In the genomic region with DNA sequence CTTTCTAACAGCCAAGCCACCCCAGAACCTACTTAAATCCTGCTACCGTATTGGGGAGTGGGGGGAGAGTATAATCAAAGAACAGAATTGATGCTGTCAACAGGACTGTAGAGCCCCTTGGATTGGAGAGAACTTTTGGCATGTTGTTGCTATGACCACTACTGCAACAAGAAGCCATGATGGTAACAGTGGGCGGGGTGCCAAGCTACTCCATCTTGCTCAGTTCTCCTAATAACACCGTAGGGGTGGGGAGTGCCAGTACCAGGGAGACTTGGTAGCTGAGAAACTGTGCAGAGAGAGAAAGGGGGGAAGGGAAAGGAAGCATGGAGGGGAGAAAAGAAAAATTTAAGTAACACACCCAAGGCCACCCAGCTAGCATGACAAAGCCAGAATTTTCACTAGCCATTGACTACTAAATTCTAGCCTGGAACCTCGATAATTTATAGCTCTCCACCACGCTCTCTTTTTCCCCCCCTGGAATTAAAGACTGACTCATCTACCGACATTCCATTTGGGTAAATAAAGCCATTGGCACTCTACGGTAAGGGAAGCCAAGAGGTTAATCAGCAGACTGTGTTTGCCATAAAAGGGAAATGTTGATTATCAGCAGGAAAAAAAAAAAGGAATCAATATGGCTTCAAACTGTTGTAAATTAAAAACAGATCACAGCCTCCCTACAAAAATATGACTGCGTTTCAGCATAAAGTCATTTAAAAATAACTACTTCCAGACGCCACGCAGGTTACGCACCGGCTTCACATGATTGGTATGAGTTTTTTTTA, we compare ENCODE assay signal across 19 mouse cellular contexts. TPM values are rescaled to one million over a fixed set of nuclear protein-coding genes. Genes with fewer than 3 reads are reported as not detected.
DNase-seq lines count a peak whose midpoint lies in the region; ATAC-seq and TF ChIP-seq lines count a peak whose summit lies in the region.
"Had no signal": no experiment of that assay in that cellular context is flagged by ENCODE, and none has a peak within 500 bp of the region (broad histone marks: within the 10 kb centered on the region; RNA-seq: fewer than 3 reads in every experiment).

No protein-coding gene starts in this region.

- no peak overlapping the region for H3K27ac ChIP-seq in hindbrain, embryonic 11.5 days (ENCODE audit: low read depth, low read length)
- no peak overlapping the region for H3K27ac ChIP-seq in hindbrain, embryonic 12.5 days
- H3K27ac ChIP-seq in midbrain, embryonic 14.5 days (replicated peaks; ENCODE audit: low read depth, low read length), result no peak overlapping the region
- H3K27ac ChIP-seq in midbrain, embryonic 13.5 days, result no peak overlapping the region
- no peak overlapping the region for H3K27ac ChIP-seq in embryonic facial prominence, embryonic 11.5 days (replicated peaks; ENCODE audit: low read depth, low read length)
- no peak overlapping the region for H3K27ac ChIP-seq in limb, embryonic 14.5 days (replicated peaks; ENCODE audit: low read depth, low read length)
- H3K27ac ChIP-seq: limb, embryonic 15.5 days; stomach, postnatal 0 days had no signal

- no peaks in the 10 kb centered on the region for H3K27me3 ChIP-seq in hindbrain, embryonic 11.5 days (ENCODE audit: control insufficient read depth, insufficient read depth, low read length)
- no peaks in the 10 kb centered on the region for H3K27me3 ChIP-seq in hindbrain, embryonic 12.5 days
- H3K27me3 ChIP-seq in midbrain, embryonic 14.5 days (ENCODE audit: control insufficient read depth, insufficient read depth, low read length), result no peaks in the 10 kb centered on the region
- H3K27me3 ChIP-seq in midbrain, embryonic 13.5 days, result no peaks in the 10 kb centered on the region
- no peaks in the 10 kb centered on the region for H3K27me3 ChIP-seq in embryonic facial prominence, embryonic 11.5 days (ENCODE audit: control insufficient read depth, insufficient read depth, low read length)
- H3K27me3 ChIP-seq in limb, embryonic 14.5 days (ENCODE audit: control insufficient read depth, insufficient read depth, low read length), result no peaks in the 10 kb centered on the region
- H3K27me3 ChIP-seq: limb, embryonic 15.5 days had no signal

- WGBS in hindbrain, embryonic 11.5 days, result 76% methylated on average over 12 of the region's 12 CpGs
- WGBS in hindbrain, embryonic 12.5 days, result 74% methylated on average over 12 of the region's 12 CpGs
- 89% methylated on average over 12 of the region's 12 CpGs for whole genome bisulfite sequencing in midbrain, embryonic 14.5 days
- 88% methylated on average over 12 of the region's 12 CpGs for WGBS in midbrain, embryonic 13.5 days
- 48% methylated on average over 12 of the region's 12 CpGs for WGBS in embryonic facial prominence, embryonic 11.5 days
- 32% methylated on average over 12 of the region's 12 CpGs for WGBS in limb, embryonic 14.5 days

- TF ChIP-seq POLR2A in limb, embryonic 14.5 days (IDR thresholded peaks at IDR 0.05; ENCODE audit: borderline replicate concordance, extremely low read depth, insufficient read depth, insufficient read length), result no peak

- H3K9ac ChIP-seq in hindbrain, embryonic 11.5 days (ENCODE audit: low read depth, low read length), result no peak overlapping the region
- H3K9ac ChIP-seq in hindbrain, embryonic 12.5 days, result no peak overlapping the region
- no peak overlapping the region for H3K9ac ChIP-seq in midbrain, embryonic 14.5 days (replicated peaks; ENCODE audit: low read length)
- no peak overlapping the region for H3K9ac ChIP-seq in midbrain, embryonic 13.5 days (replicated peaks)
- H3K9ac ChIP-seq in embryonic facial prominence, embryonic 11.5 days (replicated peaks; ENCODE audit: low read length), result no peak overlapping the region
- H3K9ac ChIP-seq in limb, embryonic 14.5 days (ENCODE audit: low read depth, low read length, severe bottlenecking), result no peak overlapping the region
- H3K9ac ChIP-seq: limb, embryonic 15.5 days had no signal

- DNase-seq in hindbrain, embryonic 11.5 days (ENCODE audit: low spot score), result peak; percentile 1
- DNase-seq in midbrain, embryonic 14.5 days, result peak; percentile 0
- DNase-seq in embryonic facial prominence, embryonic 11.5 days (ENCODE audit: low spot score), result peak; percentile 74
- DNase-seq in limb, embryonic 14.5 days (ENCODE audit: low spot score), result peak; percentile 69
- DNase-seq in kidney, adult 18-20 months, result no peak
- DNase-seq: adrenal gland, postnatal 25 days; kidney, adult 2 months; lung, adult 18-20 months; spleen, adult 18-20 months; thymus, postnatal 14 days had no signal

- no peak overlapping the region for H3K4me2 ChIP-seq in hindbrain, embryonic 11.5 days (replicated peaks; ENCODE audit: low read depth, low read length)
- no peak overlapping the region for H3K4me2 ChIP-seq in hindbrain, embryonic 12.5 days (replicated peaks)
- H3K4me2 ChIP-seq in midbrain, embryonic 14.5 days (ENCODE audit: low read length), result no peak overlapping the region
- H3K4me2 ChIP-seq in midbrain, embryonic 13.5 days (replicated peaks), result no peak overlapping the region
- no peak overlapping the region for H3K4me2 ChIP-seq in embryonic facial prominence, embryonic 11.5 days (ENCODE audit: low read depth, low read length)
- no peak overlapping the region for H3K4me2 ChIP-seq in limb, embryonic 14.5 days (replicated peaks; ENCODE audit: low read depth, low read length, severe bottlenecking)
- H3K4me2 ChIP-seq: limb, embryonic 15.5 days had no signal

- no peaks in the 10 kb centered on the region for H3K9me3 ChIP-seq in hindbrain, embryonic 11.5 days (ENCODE audit: control insufficient read depth, low read length)
- no peaks in the 10 kb centered on the region for H3K9me3 ChIP-seq in hindbrain, embryonic 12.5 days (replicated peaks)
- H3K9me3 ChIP-seq in midbrain, embryonic 14.5 days (ENCODE audit: control insufficient read depth, low read length), result no peaks in the 10 kb centered on the region
- H3K9me3 ChIP-seq in midbrain, embryonic 13.5 days, result no peaks in the 10 kb centered on the region
- no peaks in the 10 kb centered on the region for H3K9me3 ChIP-seq in embryonic facial prominence, embryonic 11.5 days (replicated peaks; ENCODE audit: control insufficient read depth, low read length)
- H3K9me3 ChIP-seq in limb, embryonic 14.5 days (ENCODE audit: control insufficient read depth, low read length), result no peaks in the 10 kb centered on the region
- H3K9me3 ChIP-seq: limb, embryonic 15.5 days had no signal

- no peak overlapping the region for H3K4me3 ChIP-seq in hindbrain, embryonic 11.5 days (ENCODE audit: low read depth, low read length)
- no peak overlapping the region for H3K4me3 ChIP-seq in hindbrain, embryonic 12.5 days
- no peak overlapping the region for H3K4me3 ChIP-seq in midbrain, embryonic 14.5 days (replicated peaks; ENCODE audit: low read depth, low read length)
- no peak overlapping the region for H3K4me3 ChIP-seq in midbrain, embryonic 13.5 days (replicated peaks)
- no peak overlapping the region for H3K4me3 ChIP-seq in embryonic facial prominence, embryonic 11.5 days (ENCODE audit: low read depth, low read length)
- no peak overlapping the region for H3K4me3 ChIP-seq in limb, embryonic 14.5 days (replicated peaks; ENCODE audit: low read length)
- H3K4me3 ChIP-seq: erythroblast, embryonic 14.5 days; limb, embryonic 15.5 days had no signal

- H3K4me1 ChIP-seq in hindbrain, embryonic 11.5 days (replicated peaks; ENCODE audit: control insufficient read depth, insufficient read depth, low read length), result no peaks in the 10 kb centered on the region
- H3K4me1 ChIP-seq in hindbrain, embryonic 12.5 days, result no peaks in the 10 kb centered on the region
- no peaks in the 10 kb centered on the region for H3K4me1 ChIP-seq in midbrain, embryonic 14.5 days (ENCODE audit: control insufficient read depth, insufficient read depth, low read length)
- no peaks in the 10 kb centered on the region for H3K4me1 ChIP-seq in midbrain, embryonic 13.5 days (replicated peaks)
- no peaks in the 10 kb centered on the region; the same call in 1 of the 2 replicates for H3K4me1 ChIP-seq in embryonic facial prominence, embryonic 11.5 days (ENCODE audit: control insufficient read depth, insufficient read depth, low read length)
- H3K4me1 ChIP-seq in limb, embryonic 14.5 days (ENCODE audit: control insufficient read depth, insufficient read depth, low read length), result peaks cover 8% of the 10 kb centered on the region; the same call in 1 of the 2 replicates

- no peaks in the 10 kb centered on the region for H3K36me3 ChIP-seq in hindbrain, embryonic 11.5 days (ENCODE audit: control insufficient read depth, insufficient read depth, low read length)
- H3K36me3 ChIP-seq in hindbrain, embryonic 12.5 days, result no peaks in the 10 kb centered on the region
- H3K36me3 ChIP-seq in midbrain, embryonic 14.5 days (ENCODE audit: control insufficient read depth, insufficient read depth, low read length), result no peaks in the 10 kb centered on the region
- H3K36me3 ChIP-seq in midbrain, embryonic 13.5 days, result no peaks in the 10 kb centered on the region
- no peaks in the 10 kb centered on the region for H3K36me3 ChIP-seq in embryonic facial prominence, embryonic 11.5 days (replicated peaks; ENCODE audit: control insufficient read depth, insufficient read depth, low read depth, low read length)
- no peaks in the 10 kb centered on the region for H3K36me3 ChIP-seq in limb, embryonic 14.5 days (ENCODE audit: control insufficient read depth, insufficient read depth, low read length)
- H3K36me3 ChIP-seq: limb, embryonic 15.5 days had no signal

- ATAC-seq in hindbrain, embryonic 11.5 days (ENCODE audit: low FRiP score), result no peak
- no peak for ATAC-seq in hindbrain, embryonic 12.5 days (ENCODE audit: low FRiP score)
- ATAC-seq in midbrain, embryonic 14.5 days (ENCODE audit: low FRiP score, low TSS enrichment), result no peak
- ATAC-seq in midbrain, embryonic 13.5 days, result no peak
- no peak for ATAC-seq in embryonic facial prominence, embryonic 11.5 days (replicated peaks; ENCODE audit: insufficient number of reproducible peaks, low FRiP score, low TSS enrichment, low read depth)
- peak; percentile 50; the same call in 1 of the 2 replicates for ATAC-seq in limb, embryonic 14.5 days (ENCODE audit: low FRiP score, low read depth)
- ATAC-seq in granulocyte monocyte progenitor cell, adult 5-6 weeks (replicated peaks; ENCODE audit: poor library complexity, severe bottlenecking), result no peak
- ATAC-seq: CD4-positive, CD25-positive, alpha-beta regulatory T cell, adult 4 months had no signal

RNA-seq across cellular contexts. Expression of a gene that starts 44.5 kb away (rescaled TPM):
- polyA plus RNA-seq in hindbrain, embryonic 11.5 days (2014; fragmentation: Nextera tagmentation; extraction: Ambion mirVana), result 0.25 and 0.97 TPM in 2 replicates
- polyA plus RNA-seq in hindbrain, embryonic 12.5 days (2016; fragmentation: Nextera tagmentation; extraction: Ambion mirVana), result 2.1 and 2.8 TPM in 2 replicates
- polyA plus RNA-seq in midbrain, embryonic 14.5 days (2014; fragmentation: Nextera tagmentation; extraction: Ambion mirVana), result 2.6 and 3.0 TPM in 2 replicates
- 3.1 and 4.5 TPM in 2 replicates for polyA plus RNA-seq in midbrain, embryonic 13.5 days (2015; fragmentation: Nextera tagmentation; extraction: Ambion mirVana)
- polyA plus RNA-seq in embryonic facial prominence, embryonic 11.5 days (2014; fragmentation: Nextera tagmentation; extraction: Ambion mirVana), result 3.6 and 4.6 TPM in 2 replicates
- 2.6 and 2.7 TPM in 2 replicates for polyA plus RNA-seq in limb, embryonic 14.5 days (2012; rRNA removed)
- 3.1 and 4.1 TPM in 2 replicates for polyA plus RNA-seq in limb, embryonic 14.5 days (2014; fragmentation: Nextera tagmentation; extraction: Ambion mirVana)
- not detected in 2 replicates for total RNA-seq in granulocyte monocyte progenitor cell, adult 5-6 weeks (2014; fragmentation: Nextera tagmentation)
- not detected in 2 replicates for total RNA-seq in granulocyte monocyte progenitor cell, adult 5-6 weeks (2017)
- total RNA-seq: adrenal gland, postnatal 25 days; hematopoietic stem cell, adult 5-6 weeks; MEL had no signal
- polyA plus RNA-seq: CD4-positive, CD25-positive, alpha-beta regulatory T cell, adult 4 months; erythroblast, embryonic 14.5 days; kidney, adult 2 months had no signal
